ENCODE assay signal across 8 mouse cellular contexts in genomic region chr2:127522006-127522441, GRCm38 (mm10). TPM values are rescaled to one million over a fixed set of nuclear protein-coding genes. Genes with fewer than 3 reads are reported as not detected.
A peak's percentile ranks its signal among the peaks of the same experiment; 100 is the strongest.
DNase-seq lines count a peak whose midpoint lies in the region; ATAC-seq and TF ChIP-seq lines count a peak whose summit lies in the region.

Gene Kcnip3 (minus strand): TSS chr2:127522094.

- no peak for TF ChIP-seq CTCF in kidney, postnatal 0 days (IDR thresholded peaks at IDR 0.05; ENCODE audit: low read depth)
- no peak for TF ChIP-seq CTCF in midbrain, postnatal 0 days (IDR thresholded peaks at IDR 0.05)

- H3K4me3 ChIP-seq in kidney, postnatal 0 days (replicated peaks; ENCODE audit: low read depth, low read length), result peak within 1 kb of the TSS; percentile 7
- H3K4me3 ChIP-seq in midbrain, postnatal 0 days (ENCODE audit: low read depth, low read length), result peak within 1 kb of the TSS; percentile 43

- peaks cover 14% of the 10 kb centered on the region for H3K4me1 ChIP-seq in kidney, postnatal 0 days (replicated peaks; ENCODE audit: insufficient read depth, low read length)
- peaks cover 23% of the 10 kb centered on the region for H3K4me1 ChIP-seq in midbrain, postnatal 0 days (ENCODE audit: insufficient read depth, low read length)

- ATAC-seq in kidney, postnatal 0 days (replicated peaks; ENCODE audit: low FRiP score, low read depth), result peak; percentile 67
- ATAC-seq in midbrain, postnatal 0 days (ENCODE audit: low FRiP score), result peak; percentile 85
- no peak for ATAC-seq in monocyte, adult 5-6 weeks (replicated peaks; ENCODE audit: insufficient number of reproducible peaks, low FRiP score, low TSS enrichment, poor library complexity, severe bottlenecking)

- no peak within 1 kb of the TSS for H3K27ac ChIP-seq in kidney, postnatal 0 days
- peak within 1 kb of the TSS; percentile 81 for H3K27ac ChIP-seq in midbrain, postnatal 0 days (ENCODE audit: low read depth, low read length)

- H3K27me3 ChIP-seq in kidney, postnatal 0 days (ENCODE audit: insufficient read depth, low read length), result no peaks in the 10 kb centered on the region
- no peaks in the 10 kb centered on the region for H3K27me3 ChIP-seq in midbrain, postnatal 0 days (ENCODE audit: insufficient read depth, low read length)

- peak within 1 kb of the TSS; percentile 48 for H3K4me2 ChIP-seq in kidney, postnatal 0 days (ENCODE audit: low read length)
- H3K4me2 ChIP-seq in midbrain, postnatal 0 days (ENCODE audit: low read depth, low read length, poor library complexity, severe bottlenecking), result peak within 1 kb of the TSS; percentile 68

- no peaks in the 10 kb centered on the region for H3K9me3 ChIP-seq in kidney, postnatal 0 days (replicated peaks; ENCODE audit: low read length)
- H3K9me3 ChIP-seq in midbrain, postnatal 0 days (ENCODE audit: low read length), result no peaks in the 10 kb centered on the region

- H3K36me3 ChIP-seq in kidney, postnatal 0 days (ENCODE audit: insufficient read depth, low read length), result no peaks in the 10 kb centered on the region
- no peaks in the 10 kb centered on the region for H3K36me3 ChIP-seq in midbrain, postnatal 0 days (ENCODE audit: insufficient read depth, low read length)

- no peak within 1 kb of the TSS for H3K9ac ChIP-seq in kidney, postnatal 0 days (ENCODE audit: low read depth, low read length)
- H3K9ac ChIP-seq in midbrain, postnatal 0 days (replicated peaks; ENCODE audit: low read length, poor library complexity, severe bottlenecking), result peak within 1 kb of the TSS; percentile 24

- intact Hi-C loops in left cerebral cortex, postnatal 10 days (cut with DNase I), result no loop called here

- DNase-seq in kidney, postnatal 0 days (ENCODE audit: low spot score), result peak; percentile 59
- DNase-seq in kidney, postnatal 25 days, result no peak
- peak; percentile 90 to 93 for DNase-seq in cerebellum, postnatal 10 days
- DNase-seq in gonadal fat pad, adult 2 months (ENCODE audit: low read depth), result no peak
- peak; percentile 65 to 78 for DNase-seq in left cerebral cortex, postnatal 10 days (ENCODE audit: extremely low spot score in 1 of 2, low spot score in 2 of 2)
- DNase-seq in midbrain, postnatal 0 days (ENCODE audit: low spot score), result peak; percentile 88
- no peak for DNase-seq in urinary bladder, adult 2 months (ENCODE audit: low spot score)

- WGBS in kidney, postnatal 0 days, result 3% methylated on average over 10 of the region's 10 CpGs
- WGBS in midbrain, postnatal 0 days, result 1% methylated on average over 10 of the region's 10 CpGs

RNA-seq across cellular contexts. Expression of gene Kcnip3, which starts in this region (rescaled TPM):
- 1.6 and 2.5 TPM in 2 replicates for polyA plus RNA-seq in kidney, postnatal 0 days (2015; fragmentation: Nextera tagmentation; extraction: Ambion mirVana)
- polyA plus RNA-seq in gonadal fat pad, adult 2 months (2012; rRNA removed), result 33.4 and 35.1 TPM in 2 replicates
- 10 to 100 TPM; 61.7 to 67.9 TPM for total RNA-seq in left cerebral cortex, postnatal 10 days (2021)
- 24.6 and 33.2 TPM in 2 replicates for total RNA-seq in midbrain, postnatal 0 days (2014; rRNA removed)
- polyA plus RNA-seq in midbrain, postnatal 0 days (2015; fragmentation: Nextera tagmentation; extraction: Ambion mirVana), result 14.2 and 17.1 TPM in 2 replicates
- 3.9 to 25.7 TPM (median 6.4 TPM) in 3 replicates for total RNA-seq in monocyte, adult 5-6 weeks (2017)
- 4.2 and 4.8 TPM in 2 replicates for polyA plus RNA-seq in urinary bladder, adult 2 months (2012; rRNA removed)

Comparison
In these comparisons a context has a peak if more than half of its experiments do, and no peak if none do; other contexts are left out.
1. DNase-seq: peak in kidney, postnatal 0 days (single experiment), cerebellum, postnatal 10 days (2 of 2), left cerebral cortex, postnatal 10 days (2 of 2) and midbrain, postnatal 0 days (single experiment); none in kidney, postnatal 25 days (0 of 2), gonadal fat pad, adult 2 months (single experiment) and urinary bladder, adult 2 months (single experiment).